Mouse (Mus musculus) heart, embryonic 11.5 days (tissue): ENCODE results near the gene Foxb1. TPM values are rescaled to one million over a fixed set of nuclear protein-coding genes. Genes with fewer than 3 reads are reported as not detected.

Experiments used
- ATAC-seq: fragments of 200-750 bp; cut with Nextera tagmentation; replicated peaks from 2 replicates; pipeline ENCODE4 v1.8.0; 2017; ENCODE audit warnings: moderate library complexity; ENCODE audit not compliant: insufficient number of reproducible peaks, low FRiP score, low TSS enrichment
- H3K27ac ChIP-seq: fragments of 300-500 bp; sonication (generic); 2 replicates; pipeline ENCODE4 v1.5.1; 2014; ENCODE audit warnings: mild to moderate bottlenecking, low read depth, low read length
- H3K27me3 ChIP-seq: fragments of 300-500 bp; sonication (generic); 2 replicates; pipeline ENCODE4 v1.6.1; 2014; ENCODE audit warnings: mild to moderate bottlenecking, low read length, mixed read lengths; ENCODE audit not compliant: control insufficient read depth, insufficient read depth
- H3K36me3 ChIP-seq: fragments of 300-500 bp; sonication (generic); 2 replicates; pipeline ENCODE4 v1.6.1; 2014; ENCODE audit warnings: mild to moderate bottlenecking, low read length, moderate library complexity, mixed read lengths; ENCODE audit not compliant: control insufficient read depth, insufficient read depth
- H3K4me1 ChIP-seq: fragments of 300-500 bp; sonication (generic); 2 replicates; pipeline ENCODE4 v1.6.1; 2014; ENCODE audit warnings: low read length; ENCODE audit not compliant: control insufficient read depth, insufficient read depth
- H3K4me2 ChIP-seq: fragments of 300-500 bp; sonication (generic); 2 replicates; pipeline ENCODE4 v1.6.1; 2014; ENCODE audit warnings: mild to moderate bottlenecking, moderate library complexity
- H3K4me3 ChIP-seq: fragments of 300-500 bp; sonication (generic); 2 replicates; pipeline ENCODE4 v1.5.1; 2014; ENCODE audit warnings: low read depth, low read length
- H3K9ac ChIP-seq: fragments of 300-500 bp; sonication (generic); 2 replicates; pipeline ENCODE4 v1.6.1; 2014; ENCODE audit warnings: mild to moderate bottlenecking, low read depth, low read length, moderate library complexity
- H3K9me3 ChIP-seq: fragments of 300-500 bp; sonication (generic); replicated peaks from 2 replicates; pipeline ENCODE4 v1.6.1; 2016; ENCODE audit warnings: low read length; ENCODE audit not compliant: control insufficient read depth
- WGBS: fragments of 180-500 bp; shearing (Covaris S2); extraction: QIAGEN DNeasy Blood & Tissue Kit; methylation state at CpG from one replicate; pipeline ENCODE4 v1.1.7; 2014; ENCODE audit not compliant: insufficient replicate concordance; 5-methylcytosine and 5-hydroxymethylcytosine counted together
- polyA plus RNA-seq: library from polyadenylated mRNA; unstranded; fragments of >200 nt; fragmentation: Nextera tagmentation; extraction: Ambion mirVana; gene quantifications from 2 replicates; pipeline ENCODE4 v1.2.1, GENCODE M21; 2014

Gene Foxb1
- polyA plus RNA-seq, 1 experiment from 2014 or later = not detected

GRCm38 (mm10) chr9:69754291-69754690 lies 6.4 kb downstream of the Foxb1 start:
- H3K27me3 ChIP-seq = peaks cover 58% of the 10 kb centered on the region
- H3K4me2 ChIP-seq = no peak overlapping the region
- no peak for ATAC-seq
- H3K27ac ChIP-seq = no peak overlapping the region
- H3K9ac ChIP-seq = no peak overlapping the region
- H3K4me1 ChIP-seq = 0 out of 2 replicates have a peak, but pooled peaks cover under 1% of the 10 kb centered on the region
- H3K36me3 ChIP-seq = no peaks in the 10 kb centered on the region
- WGBS = 7% methylated on average over 7 of the region's 7 CpGs
- no peaks in the 10 kb centered on the region for H3K9me3 ChIP-seq
- H3K4me3 ChIP-seq = no peak overlapping the region

- 82% methylated on average over 1 of the region's 1 CpGs for WGBS
- ATAC-seq = no peak
- Histone ChIP-seq H3K4me1 (no peaks in the 10 kb centered on the region), H3K27me3 (peaks cover 9% of the 10 kb centered on the region), H3K27ac (no peak overlapping the region), H3K4me2 (no peak overlapping the region), H3K9ac (no peak overlapping the region), H3K9me3 (no peaks in the 10 kb centered on the region), H3K36me3 (no peaks in the 10 kb centered on the region), H3K4me3 (no peak overlapping the region)
Measured at GRCm38 (mm10) chr9:69747971-69748370, 12.8 kb downstream of the Foxb1 start.

DNA sequence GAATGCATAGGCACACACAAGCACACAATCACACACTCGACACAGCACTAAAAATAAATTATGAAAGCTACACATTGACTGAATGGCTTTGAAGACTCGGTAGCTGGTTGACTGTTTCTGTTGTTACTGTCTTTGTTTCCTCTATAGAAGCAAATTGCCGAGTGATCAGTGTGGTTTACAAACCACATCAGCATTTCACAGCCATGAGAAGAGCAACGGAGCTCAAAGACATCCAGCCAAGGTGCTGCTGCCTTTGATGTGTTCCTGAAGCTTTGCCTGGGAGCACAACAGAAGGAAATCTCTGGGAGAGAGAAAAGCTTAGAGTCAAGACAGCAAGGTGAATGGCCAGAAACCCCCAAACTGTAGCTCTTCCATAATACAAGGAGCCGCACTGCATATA lies 32.0 kb downstream of the Foxb1 start:
- Histone ChIP-seq H3K27ac (no peak overlapping the region), H3K9me3 (0 out of 2 replicates have a peak, but pooled peaks cover 4% of the 10 kb centered on the region), H3K4me2 (no peak overlapping the region), H3K4me3 (no peak overlapping the region), H3K9ac (no peak overlapping the region), H3K27me3 (no peaks in the 10 kb centered on the region), H3K4me1 (no peaks in the 10 kb centered on the region), H3K36me3 (no peaks in the 10 kb centered on the region)
- ATAC-seq = no peak
- 50% methylated on average over 5 of the region's 5 CpGs for WGBS

- ATAC-seq = no peak
- Histone ChIP-seq H3K27ac (no peak overlapping the region), H3K4me1 (peaks cover 17% of the 10 kb centered on the region), H3K4me3 (no peak overlapping the region), H3K27me3 (no peaks in the 10 kb centered on the region), H3K9me3 (no peaks in the 10 kb centered on the region), H3K4me2 (no peak overlapping the region), H3K9ac (no peak overlapping the region), H3K36me3 (no peaks in the 10 kb centered on the region)
- WGBS = 77% methylated on average over 9 of the region's 9 CpGs
Measured at GRCm38 (mm10) chr9:69718431-69718830, 42.3 kb downstream of the Foxb1 start.

- Histone ChIP-seq H3K4me1 (peaks cover 17% of the 10 kb centered on the region), H3K27me3 (no peaks in the 10 kb centered on the region), H3K9me3 (no peaks in the 10 kb centered on the region), H3K27ac (no peak overlapping the region), H3K36me3 (no peaks in the 10 kb centered on the region), H3K4me3 (no peak overlapping the region), H3K4me2 (no peak overlapping the region), H3K9ac (no peak overlapping the region)
- 41% methylated on average over 4 of the region's 4 CpGs for WGBS
- no peak for ATAC-seq
Measured at GRCm38 (mm10) chr9:69716364-69716763, 44.4 kb downstream of the Foxb1 start.

GRCm38 (mm10) chr9:69715445-69715844 lies 45.3 kb downstream of the Foxb1 start:
- Histone ChIP-seq H3K27me3 (no peaks in the 10 kb centered on the region), H3K4me2 (no peak overlapping the region), H3K4me3 (no peak overlapping the region), H3K9me3 (no peaks in the 10 kb centered on the region), H3K4me1 (peaks cover 17% of the 10 kb centered on the region), H3K27ac (no peak overlapping the region), H3K36me3 (no peaks in the 10 kb centered on the region), H3K9ac (no peak overlapping the region)
- ATAC-seq = no peak
- 20% methylated on average over 12 of the region's 12 CpGs for WGBS

GRCm38 (mm10) chr9:69714346-69714745 lies 46.4 kb downstream of the Foxb1 start:
- no peak overlapping the region for H3K27ac ChIP-seq

DNA sequence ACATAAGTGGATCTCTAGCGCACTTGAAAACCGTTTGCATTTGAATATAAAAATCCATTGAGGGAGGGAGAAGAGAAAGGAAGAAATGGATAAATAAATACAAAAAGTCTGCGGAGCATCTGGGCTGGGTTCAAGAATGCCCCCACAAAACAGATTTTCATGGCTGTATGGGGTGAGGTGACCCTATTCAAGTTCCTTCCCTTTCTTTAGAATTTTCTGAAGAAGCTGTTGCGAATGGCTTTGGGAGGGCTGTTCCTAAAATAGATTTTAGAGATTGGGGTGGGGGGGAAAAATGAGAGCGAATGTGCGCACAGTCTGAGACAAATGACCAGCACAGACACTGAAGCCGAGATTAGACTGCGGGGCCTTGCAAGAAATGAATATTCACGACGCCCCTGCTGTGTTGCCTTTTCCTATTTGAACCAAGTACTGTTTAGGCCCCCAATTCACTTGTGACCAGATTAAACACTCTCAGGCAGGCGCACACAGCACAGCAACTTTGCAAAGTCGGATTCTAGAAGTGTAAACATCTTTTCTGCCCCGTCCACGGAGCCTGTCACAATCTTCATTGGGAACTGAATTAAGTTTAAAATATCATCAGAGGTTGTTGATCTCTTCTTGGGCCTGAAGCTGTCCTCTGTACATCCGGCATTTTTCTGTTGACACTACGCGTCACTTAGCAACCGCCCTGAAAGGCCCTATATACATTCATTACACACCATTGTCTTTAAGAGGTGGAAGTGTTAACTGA lies 47.0 kb downstream of the Foxb1 start:
- peaks cover 17% of the 10 kb centered on the region for H3K4me1 ChIP-seq
- no peak overlapping the region for H3K4me3 ChIP-seq
- no peaks in the 10 kb centered on the region for H3K27me3 ChIP-seq
- no peaks in the 10 kb centered on the region for H3K36me3 ChIP-seq
- no peaks in the 10 kb centered on the region for H3K9me3 ChIP-seq
- ATAC-seq = no peak
- H3K9ac ChIP-seq = no peak overlapping the region
- peak overlapping the region; percentile 7; the same call in 1 of the 2 replicates for H3K4me2 ChIP-seq
- no peak overlapping the region for H3K27ac ChIP-seq
- 38% methylated on average over 18 of the region's 18 CpGs for WGBS

More at GRCm38 (mm10) chr9:69714346-69714745, 46.4 kb downstream of the Foxb1 start:
- no peaks in the 10 kb centered on the region for H3K27me3 ChIP-seq
- no peak overlapping the region for H3K4me2 ChIP-seq
- no peaks in the 10 kb centered on the region for H3K9me3 ChIP-seq
- H3K4me1 ChIP-seq = peaks cover 17% of the 10 kb centered on the region
- ATAC-seq = no peak
- H3K9ac ChIP-seq = no peak overlapping the region
- no peak overlapping the region for H3K4me3 ChIP-seq
- H3K36me3 ChIP-seq = no peaks in the 10 kb centered on the region
- WGBS = 53% methylated on average over 7 of the region's 7 CpGs
